Mouse (Mus musculus): ENCODE measurements at regions not wholly inside any gene's neighbourhood (a gene's known extent, or its start where the extent isn't known, plus 50 kb on each side); places are given as distances from the start of the nearest gene placed in this dataset.

- TF ChIP-seq CTCF (IDR thresholded peaks at IDR 0.05; ENCODE audit: borderline replicate concordance, insufficient read depth, low read depth, low read length) = no peak
- TF ChIP-seq POLR2A (IDR thresholded peaks at IDR 0.05; ENCODE audit: borderline replicate concordance, insufficient read depth, low read length) = no peak
Measured at GRCm38 (mm10) chr8:34438771-34439170, 327.2 kb upstream of the Gm10131 start.
